Mouse (Mus musculus) heart, embryonic 10.5 days (tissue): ENCODE results near the gene Slc3a1. TPM values are rescaled to one million over a fixed set of nuclear protein-coding genes. Genes with fewer than 3 reads are reported as not detected.

Experiments used
- DNase-seq: peaks from one replicate; pipeline ENCODE4 v3.0.0-alpha.2; 2017; ENCODE audit warnings: low spot score
- H3K27ac ChIP-seq: fragments of 300-500 bp; sonication (generic); 2 replicates; pipeline ENCODE4 v1.5.1; 2016; ENCODE audit warnings: mild to moderate bottlenecking
- H3K27me3 ChIP-seq: fragments of 300-500 bp; sonication (generic); 2 replicates; pipeline ENCODE4 v1.6.1; 2016; ENCODE audit warnings: mild to moderate bottlenecking; ENCODE audit not compliant: poor library complexity, insufficient read depth, severe bottlenecking
- H3K36me3 ChIP-seq: fragments of 300-500 bp; sonication (generic); 2 replicates; pipeline ENCODE4 v1.6.1; 2016; ENCODE audit warnings: mild to moderate bottlenecking, moderate library complexity
- H3K4me1 ChIP-seq: fragments of 300-500 bp; sonication (generic); 2 replicates; pipeline ENCODE4 v1.6.1; 2016; ENCODE audit warnings: mild to moderate bottlenecking
- H3K4me3 ChIP-seq: fragments of 300-500 bp; sonication (generic); 2 replicates; pipeline ENCODE4 v1.5.1; 2016; ENCODE audit warnings: mild to moderate bottlenecking, moderate library complexity
- H3K9me3 ChIP-seq: fragments of 300-500 bp; sonication (generic); 2 replicates; pipeline ENCODE4 v1.6.1; 2016; ENCODE audit warnings: mild to moderate bottlenecking, moderate library complexity
- WGBS: fragments of 180-500 bp; shearing (Covaris S2); methylation state at CpG from one replicate; pipeline ENCODE4 v1.1.7; 2016; 5-methylcytosine and 5-hydroxymethylcytosine counted together
- polyA plus RNA-seq: library from polyadenylated mRNA; unstranded; fragments of >200 nt; fragmentation: Nextera tagmentation; extraction: Ambion mirVana; gene quantifications from 2 replicates; pipeline ENCODE4 v1.2.1, GENCODE M21; 2016

Gene Slc3a1
- polyA plus RNA-seq, 1 experiment from 2014 or later = 0.33 TPM

DNA sequence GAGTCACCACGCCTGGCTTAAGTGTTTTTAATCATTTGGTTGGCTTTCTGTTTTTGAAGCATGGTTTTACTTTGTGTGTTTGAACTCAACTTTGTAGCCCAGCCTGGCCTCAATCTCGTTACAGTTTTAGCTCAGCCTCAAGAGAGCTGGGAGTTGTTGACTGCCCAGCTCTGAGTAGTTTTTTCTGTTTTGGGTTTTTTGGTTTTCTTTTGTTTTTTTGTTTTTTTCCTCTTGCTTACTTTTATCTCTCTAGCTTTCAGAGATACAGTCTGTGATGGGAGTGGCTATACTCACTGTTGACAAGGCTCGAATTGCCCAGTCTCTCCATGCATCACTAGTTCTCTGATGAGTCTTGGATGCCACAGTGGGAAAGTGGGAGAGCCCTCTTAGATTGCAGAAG lies 7.8 kb upstream of the Slc3a1 start:
- Histone ChIP-seq H3K36me3 (no peaks in the 10 kb centered on the region), H3K4me1 (no peaks in the 10 kb centered on the region; the same call in 1 of the 2 replicates), H3K27me3 (no peaks in the 10 kb centered on the region), H3K4me3 (no peak overlapping the region), H3K27ac (no peak overlapping the region), H3K9me3 (no peaks in the 10 kb centered on the region)
- whole genome bisulfite sequencing = 77% methylated on average over 3 of the region's 3 CpGs
- DNase-seq = no peak

DNA sequence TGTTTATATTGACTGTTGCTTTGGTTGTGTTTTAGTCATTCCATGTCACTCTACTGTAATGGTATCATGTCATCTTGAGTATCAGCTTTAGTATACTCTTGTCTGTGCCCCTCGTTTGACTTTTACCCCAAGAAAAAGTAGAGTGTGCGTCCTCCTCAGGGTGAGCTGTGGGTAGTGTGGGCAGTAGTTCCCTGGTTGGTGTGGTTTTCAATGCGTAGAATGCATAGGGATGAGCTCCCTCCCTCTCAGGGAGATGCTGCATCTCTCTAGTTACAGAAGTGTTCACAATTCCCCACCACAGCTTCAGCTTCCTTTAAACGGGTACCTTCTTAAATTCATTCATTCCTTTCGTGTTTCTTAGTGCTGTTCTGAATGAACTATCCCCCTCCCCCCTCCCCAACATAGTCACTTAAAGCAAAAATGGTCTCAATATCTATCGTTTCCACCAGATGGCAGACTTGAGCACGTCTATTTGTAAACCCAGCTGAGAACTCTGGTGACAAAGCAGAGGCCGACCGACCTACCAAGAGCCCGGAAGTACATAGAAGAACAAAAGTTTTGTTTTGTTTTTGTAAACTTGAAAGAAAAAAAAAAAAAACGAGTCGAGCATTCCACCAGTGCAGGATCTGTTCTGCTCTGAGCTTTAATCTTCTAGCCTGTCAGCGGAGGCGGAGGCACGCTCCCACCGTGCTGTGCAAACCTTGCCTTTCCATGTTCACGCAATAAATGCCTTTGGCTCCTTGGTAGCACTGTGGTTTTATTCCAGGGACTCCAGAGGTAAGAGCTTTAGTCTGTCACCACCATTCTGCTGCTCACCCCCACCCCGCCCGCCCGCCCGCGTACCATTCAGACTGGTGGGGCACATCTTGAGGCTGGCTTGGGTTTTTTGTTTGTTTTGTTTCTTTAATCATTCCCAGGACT lies 4.7 kb upstream of the Slc3a1 start:
- Histone ChIP-seq H3K4me3 (no peak overlapping the region), H3K27me3 (no peaks in the 10 kb centered on the region), H3K9me3 (no peaks in the 10 kb centered on the region), H3K36me3 (no peaks in the 10 kb centered on the region), H3K27ac (no peak overlapping the region), H3K4me1 (no peaks in the 10 kb centered on the region; the same call in 1 of the 2 replicates)
- DNase-seq = peak; percentile 76
- 65% methylated on average over 22 of the region's 22 CpGs for WGBS

DNA sequence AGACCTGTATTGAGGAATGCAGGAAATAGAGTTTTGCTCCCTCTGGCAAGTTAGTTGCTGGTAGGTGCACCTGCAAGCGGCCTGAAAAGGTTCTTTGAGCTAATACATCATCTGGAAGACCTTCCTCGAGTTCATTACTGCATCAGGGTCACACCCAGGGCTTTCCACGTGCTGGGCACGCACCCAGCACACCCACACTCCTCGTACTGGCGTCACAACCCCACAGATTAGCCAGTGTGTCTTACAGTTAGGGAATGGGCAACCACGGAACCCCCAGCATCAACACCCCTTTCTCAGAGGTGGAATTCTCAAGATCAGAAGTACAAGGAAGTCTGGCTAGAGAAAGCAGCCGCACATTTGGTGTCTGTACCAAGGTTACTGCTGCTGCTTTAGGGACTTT lies 3.9 kb upstream of the Slc3a1 start:
- no peaks in the 10 kb centered on the region for H3K36me3 ChIP-seq
- H3K4me1 ChIP-seq = no peaks in the 10 kb centered on the region; the same call in 1 of the 2 replicates
- H3K9me3 ChIP-seq = no peaks in the 10 kb centered on the region
- H3K4me3 ChIP-seq = no peak overlapping the region
- DNase-seq = peak; percentile 63
- H3K27me3 ChIP-seq = no peaks in the 10 kb centered on the region
- WGBS = 90% methylated on average over 8 of the region's 8 CpGs
- H3K27ac ChIP-seq = no peak overlapping the region

DNA sequence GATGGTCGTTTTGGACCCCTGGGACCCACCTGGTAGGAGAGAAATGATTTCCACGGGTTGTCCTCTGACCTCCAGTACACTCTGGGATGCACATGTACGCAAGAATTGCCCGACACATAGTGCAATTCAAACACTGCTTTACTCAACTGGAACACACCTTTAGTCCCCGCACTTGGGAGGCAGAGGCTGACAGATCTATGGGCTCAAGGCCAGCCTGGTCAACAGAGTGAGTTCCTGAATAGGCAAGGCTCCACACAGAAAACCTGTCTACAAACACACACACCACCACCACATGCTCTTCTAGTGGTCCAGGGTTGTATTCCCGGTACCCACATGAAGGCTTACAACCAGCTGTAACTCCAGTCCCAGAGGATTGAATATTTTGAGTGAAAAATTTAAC lies 3.0 kb upstream of the Slc3a1 start:
- Histone ChIP-seq H3K4me1 (peaks cover 2% of the 10 kb centered on the region; the same call in 1 of the 2 replicates), H3K36me3 (no peaks in the 10 kb centered on the region), H3K4me3 (no peak overlapping the region), H3K27ac (no peak overlapping the region), H3K9me3 (no peaks in the 10 kb centered on the region), H3K27me3 (no peaks in the 10 kb centered on the region)
- peak; percentile 57 for DNase-seq
- 93% methylated on average over 6 of the region's 6 CpGs for WGBS

DNA sequence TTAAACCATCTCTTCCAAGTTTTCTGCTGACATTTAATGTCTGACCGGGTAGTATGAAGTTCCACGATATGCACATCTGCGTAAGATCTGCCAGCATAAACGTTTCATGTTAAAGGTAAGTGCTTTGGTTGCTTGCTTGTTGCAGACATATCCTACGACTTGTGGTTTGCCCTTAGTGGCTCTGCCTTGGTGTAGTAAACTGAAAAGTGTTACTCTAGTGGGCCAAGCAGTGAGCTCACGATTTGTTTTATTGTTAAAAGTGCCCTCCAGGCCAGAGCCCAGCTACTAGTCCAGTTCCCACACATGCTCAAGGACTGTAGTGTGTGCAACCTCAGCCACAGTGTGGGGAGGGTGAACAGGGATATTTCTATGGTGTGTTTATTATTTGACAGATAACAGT lies 1.7 kb upstream of the Slc3a1 start:
- peaks cover 6% of the 10 kb centered on the region; the same call in 1 of the 2 replicates for H3K4me1 ChIP-seq
- no peaks in the 10 kb centered on the region for H3K9me3 ChIP-seq
- 90% methylated on average over 6 of the region's 6 CpGs for WGBS
- DNase-seq = peak; percentile 7
- H3K27ac ChIP-seq = no peak overlapping the region
- no peaks in the 10 kb centered on the region for H3K36me3 ChIP-seq
- no peaks in the 10 kb centered on the region for H3K27me3 ChIP-seq
- H3K4me3 ChIP-seq = no peak overlapping the region

DNA sequence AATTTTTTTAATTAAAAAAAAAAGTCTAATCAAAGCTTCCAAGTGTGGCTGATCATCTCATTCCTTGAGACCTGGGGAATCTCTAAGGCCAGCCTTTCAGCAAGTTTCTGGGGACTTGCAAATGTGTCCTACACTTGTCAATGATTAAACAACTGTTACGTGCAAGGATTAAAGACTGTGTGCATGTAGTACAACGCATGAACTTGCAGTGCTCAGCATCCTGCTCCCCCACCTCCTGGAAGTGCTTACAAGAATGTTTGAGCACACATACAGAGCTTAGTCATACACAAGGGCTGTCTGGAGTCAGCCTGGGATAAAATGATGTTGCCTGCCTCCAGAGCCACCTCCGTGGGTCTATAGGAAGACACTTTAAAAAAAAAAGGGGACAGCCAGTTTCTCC lies 929 bp upstream of the Slc3a1 start:
- Histone ChIP-seq H3K4me3 (no peak overlapping the region), H3K9me3 (no peaks in the 10 kb centered on the region), H3K4me1 (peaks cover 6% of the 10 kb centered on the region; the same call in 1 of the 2 replicates), H3K27me3 (no peaks in the 10 kb centered on the region), H3K27ac (no peak overlapping the region), H3K36me3 (no peaks in the 10 kb centered on the region)
- peak; percentile 33 for DNase-seq
- WGBS = 90% methylated on average over 3 of the region's 3 CpGs

DNA sequence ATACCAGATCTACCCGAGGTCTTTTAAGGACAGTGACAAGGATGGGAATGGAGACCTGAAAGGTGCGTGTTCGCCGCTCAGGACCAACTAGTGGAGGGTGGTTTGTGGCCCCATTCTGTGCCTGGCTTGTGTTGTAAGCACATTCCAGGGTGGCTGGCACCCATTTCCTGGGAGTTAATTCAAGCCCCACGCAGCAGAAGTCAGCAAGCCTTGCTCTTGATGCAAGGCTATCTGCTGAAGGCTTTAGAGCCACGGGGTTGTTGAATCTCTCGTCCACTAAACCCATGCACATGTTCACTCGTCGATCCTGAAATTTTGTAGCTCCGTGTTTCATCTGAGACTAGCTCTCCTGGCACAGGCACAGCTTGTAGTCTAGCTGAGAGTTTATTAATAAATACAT lies 621 bp downstream of the Slc3a1 start:
- no peaks in the 10 kb centered on the region for H3K9me3 ChIP-seq
- H3K27me3 ChIP-seq = no peaks in the 10 kb centered on the region
- peaks cover 6% of the 10 kb centered on the region; the same call in 1 of the 2 replicates for H3K4me1 ChIP-seq
- H3K4me3 ChIP-seq = no peak overlapping the region
- peak; percentile 71 for DNase-seq
- 88% methylated on average over 10 of the region's 10 CpGs for WGBS
- no peak overlapping the region for H3K27ac ChIP-seq
- H3K36me3 ChIP-seq = no peaks in the 10 kb centered on the region

DNA sequence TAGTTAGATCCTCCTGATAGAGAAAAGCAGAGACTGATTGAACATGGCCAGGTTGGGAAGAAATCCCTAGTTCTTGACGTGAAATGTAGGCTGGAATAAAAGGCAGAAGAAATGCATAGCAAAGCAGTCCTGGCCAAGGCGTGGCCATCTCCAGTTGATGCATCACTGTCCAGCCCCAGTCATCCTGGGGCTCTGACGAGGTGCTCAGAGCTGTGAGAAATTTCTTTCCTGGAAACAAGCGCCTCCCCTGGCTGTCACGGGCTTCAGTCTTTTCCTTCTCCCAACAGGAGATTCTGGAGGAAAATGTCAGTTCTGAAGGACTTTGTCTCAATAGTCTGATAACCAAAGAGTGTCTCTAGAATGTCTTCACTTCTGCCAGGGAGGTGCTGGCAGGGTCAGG lies 2.5 kb downstream of the Slc3a1 start:
- Histone ChIP-seq H3K27me3 (no peaks in the 10 kb centered on the region), H3K4me1 (peaks cover 11% of the 10 kb centered on the region; the same call in 1 of the 2 replicates), H3K36me3 (no peaks in the 10 kb centered on the region), H3K4me3 (no peak overlapping the region), H3K9me3 (no peaks in the 10 kb centered on the region), H3K27ac (no peak overlapping the region)
- no peak for DNase-seq
- 66% methylated on average over 5 of the region's 5 CpGs for whole genome bisulfite sequencing

DNA sequence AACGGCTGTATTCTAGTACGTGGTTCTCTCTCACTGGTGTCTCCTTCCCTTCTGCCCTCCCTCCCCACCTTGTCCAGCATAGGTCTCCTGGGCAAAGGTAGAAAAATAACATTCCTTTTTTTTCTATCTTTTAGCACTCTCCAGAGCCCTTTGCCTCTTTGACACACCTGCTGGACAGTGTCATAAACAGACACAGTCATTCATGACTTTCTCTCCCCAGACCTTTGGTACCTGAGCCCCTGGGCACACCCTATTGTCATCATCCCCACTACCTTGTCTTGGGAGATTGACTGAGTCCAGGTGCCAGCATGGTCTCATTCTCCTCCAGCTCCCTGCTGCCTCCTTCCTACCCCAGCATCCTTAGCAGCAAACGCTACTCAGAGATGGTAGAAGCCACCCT lies 4.9 kb downstream of the Slc3a1 start:
- WGBS = 81% methylated on average over 3 of the region's 3 CpGs
- no peak overlapping the region for H3K27ac ChIP-seq
- no peaks in the 10 kb centered on the region for H3K36me3 ChIP-seq
- H3K4me1 ChIP-seq = peaks cover 11% of the 10 kb centered on the region; the same call in 1 of the 2 replicates
- no peak for DNase-seq
- H3K27me3 ChIP-seq = no peaks in the 10 kb centered on the region
- H3K9me3 ChIP-seq = no peaks in the 10 kb centered on the region
- no peak overlapping the region for H3K4me3 ChIP-seq

DNA sequence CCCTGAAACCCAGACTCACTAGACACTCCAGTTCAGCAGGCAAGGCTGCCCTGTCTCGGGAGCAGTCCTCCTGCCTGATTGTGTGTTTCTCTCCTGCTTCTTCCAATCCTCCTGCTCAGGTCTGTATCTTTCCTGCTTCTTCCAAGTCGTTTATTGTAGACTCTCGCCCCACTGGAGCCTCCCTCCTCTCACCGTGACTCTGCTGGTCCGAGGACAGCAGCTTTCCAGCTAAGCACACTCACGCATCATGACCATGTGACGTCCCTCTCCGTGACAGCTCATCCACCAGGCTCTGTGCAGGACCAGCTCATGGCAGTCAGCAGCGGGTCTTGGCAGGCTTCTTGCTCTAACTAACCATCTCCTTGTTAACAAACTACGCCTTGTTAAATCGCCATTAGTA lies 5.9 kb downstream of the Slc3a1 start:
- WGBS = 61% methylated on average over 11 of the region's 11 CpGs
- no peak for DNase-seq
- Histone ChIP-seq H3K9me3 (no peaks in the 10 kb centered on the region), H3K27ac (no peak overlapping the region), H3K27me3 (no peaks in the 10 kb centered on the region), H3K4me1 (peaks cover 11% of the 10 kb centered on the region; the same call in 1 of the 2 replicates), H3K36me3 (no peaks in the 10 kb centered on the region), H3K4me3 (no peak overlapping the region)

DNA sequence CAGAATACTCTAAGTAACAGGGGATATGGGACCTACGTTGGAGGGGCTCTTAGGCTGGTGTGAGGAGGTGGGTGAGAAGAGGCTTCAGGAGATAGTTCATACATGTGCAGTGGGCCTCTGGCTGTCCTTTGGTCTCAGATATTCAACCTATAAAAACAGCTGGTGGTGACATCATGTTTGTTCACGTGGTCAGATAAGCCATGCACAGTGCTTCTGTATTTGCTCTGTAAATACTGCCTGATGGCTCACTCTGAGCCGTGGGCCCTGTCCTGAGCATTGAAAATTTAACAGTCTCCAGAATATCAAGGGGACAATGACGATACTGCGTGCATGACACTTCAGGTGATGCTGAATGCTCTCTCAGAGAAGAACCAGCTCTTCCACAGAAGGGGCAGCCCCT lies 9.7 kb downstream of the Slc3a1 start:
- Histone ChIP-seq H3K36me3 (no peaks in the 10 kb centered on the region), H3K27me3 (no peaks in the 10 kb centered on the region), H3K4me1 (peaks cover 5% of the 10 kb centered on the region; the same call in 1 of the 2 replicates), H3K4me3 (no peak overlapping the region), H3K9me3 (no peaks in the 10 kb centered on the region), H3K27ac (no peak overlapping the region)
- DNase-seq = no peak
- WGBS = 75% methylated on average over 5 of the region's 5 CpGs

DNA sequence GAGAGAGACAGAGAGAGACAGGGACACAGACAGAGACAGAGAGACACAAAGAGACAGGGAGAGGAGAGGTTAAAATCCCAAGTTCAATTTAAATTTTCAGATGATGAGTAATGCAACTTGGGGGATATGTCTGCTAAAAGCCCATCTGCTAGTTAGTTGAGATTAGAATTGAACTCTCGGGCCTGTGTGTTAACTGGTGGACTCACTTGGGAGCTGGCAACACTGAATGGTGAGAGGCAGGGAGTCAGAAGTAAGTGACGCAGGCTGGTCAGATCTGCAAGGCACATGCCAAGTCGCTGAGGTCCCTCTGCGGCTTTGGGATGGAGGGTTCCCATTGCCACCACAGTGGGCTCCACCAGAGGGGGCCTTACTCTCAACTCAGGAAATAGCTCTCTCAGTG lies 10.1 kb downstream of the Slc3a1 start:
- H3K4me3 ChIP-seq = no peak overlapping the region
- no peak for DNase-seq
- WGBS = 76% methylated on average over 4 of the region's 4 CpGs
- no peaks in the 10 kb centered on the region for H3K36me3 ChIP-seq
- H3K27me3 ChIP-seq = no peaks in the 10 kb centered on the region
- no peak overlapping the region for H3K27ac ChIP-seq
- H3K9me3 ChIP-seq = no peaks in the 10 kb centered on the region
- H3K4me1 ChIP-seq = peaks cover 5% of the 10 kb centered on the region; the same call in 1 of the 2 replicates

DNA sequence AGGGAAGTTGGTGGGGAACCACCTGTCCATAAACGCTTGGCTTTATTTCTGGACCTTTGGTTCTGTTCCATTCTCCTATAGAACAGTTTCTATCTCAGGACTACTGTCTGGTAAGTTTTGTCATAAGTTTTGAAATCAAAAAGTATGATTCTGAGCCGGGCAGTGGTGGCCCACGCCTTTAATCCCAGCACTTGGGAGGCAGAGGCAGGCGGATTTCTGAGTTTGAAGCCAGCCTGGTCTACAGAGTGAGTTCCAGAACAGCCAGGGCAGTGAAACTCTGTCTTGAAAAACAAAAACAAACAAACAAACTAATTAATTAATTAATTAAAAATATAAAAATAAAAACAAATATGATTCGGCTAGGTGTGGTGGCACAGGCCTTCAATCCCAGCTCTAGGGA lies 10.6 kb downstream of the Slc3a1 start:
- Histone ChIP-seq H3K36me3 (no peaks in the 10 kb centered on the region), H3K27ac (no peak overlapping the region), H3K4me3 (no peak overlapping the region), H3K9me3 (no peaks in the 10 kb centered on the region), H3K27me3 (no peaks in the 10 kb centered on the region), H3K4me1 (peaks cover 5% of the 10 kb centered on the region; the same call in 1 of the 2 replicates)
- WGBS = 90% methylated on average over 5 of the region's 5 CpGs
- DNase-seq = no peak
